Mouse (Mus musculus): ENCODE measurements at regions not wholly inside any gene's neighbourhood (a gene's known extent, or its start where the extent isn't known, plus 50 kb on each side); places are given as distances from the start of the nearest gene placed in this dataset.

- DNase-seq = no peak
Measured at GRCm38 (mm10) chr9:61621939-61622338, 249.8 kb downstream of the Tle3 start.

DNA sequence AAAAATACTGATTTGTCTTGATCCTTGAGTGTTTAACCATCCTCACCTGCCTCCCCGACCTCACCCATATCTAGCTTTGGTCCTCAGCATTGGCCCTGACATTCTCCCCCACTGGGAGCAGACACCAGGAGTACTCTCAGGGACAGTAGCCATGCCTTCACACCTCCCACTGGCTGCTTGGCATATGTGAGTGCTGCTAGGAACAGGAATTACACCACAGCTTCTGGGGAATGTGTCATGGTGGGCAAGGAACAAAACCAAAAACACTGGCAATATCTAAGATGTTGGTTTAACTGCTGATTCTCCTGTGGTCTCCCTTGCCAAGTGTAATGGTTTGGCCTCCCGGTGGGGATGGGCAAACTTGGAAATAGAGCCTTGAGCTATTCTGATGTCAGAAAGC, 248.6 kb downstream of the Tle3 start:
- DNase-seq = no peak

GRCm38 (mm10) chr9:61620105-61620504, 247.9 kb downstream of the Tle3 start:
- no peak for DNase-seq

- DNase-seq = no peak
Measured at GRCm38 (mm10) chr9:61618510-61619249, 246.5 kb downstream of the Tle3 start.

- no peak for DNase-seq
Measured at GRCm38 (mm10) chr9:61617979-61618378, 245.8 kb downstream of the Tle3 start.

GRCm38 (mm10) chr9:61615556-61615955, 243.4 kb downstream of the Tle3 start:
- peak; percentile 22 for DNase-seq

DNA sequence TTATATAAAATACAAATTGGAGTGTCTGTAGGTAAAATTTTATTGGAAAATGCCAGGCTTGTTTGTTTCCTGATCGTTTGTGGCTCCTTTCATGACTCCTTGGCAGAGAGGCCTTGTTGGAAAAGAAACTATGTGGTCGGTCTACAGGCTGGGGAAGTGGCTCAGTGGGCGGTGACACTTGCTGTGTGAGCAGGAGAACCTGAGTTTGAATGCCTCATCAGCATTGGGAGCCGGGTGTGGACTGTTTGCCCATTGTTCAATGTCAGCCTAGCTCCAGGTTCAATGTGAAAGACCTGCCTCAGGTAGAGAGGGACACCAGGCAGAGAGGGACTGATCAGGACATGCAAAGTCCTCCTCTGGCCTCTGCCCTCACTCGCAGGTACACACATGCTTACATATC, 235.4 kb downstream of the Tle3 start:
- DNase-seq = no peak

DNA sequence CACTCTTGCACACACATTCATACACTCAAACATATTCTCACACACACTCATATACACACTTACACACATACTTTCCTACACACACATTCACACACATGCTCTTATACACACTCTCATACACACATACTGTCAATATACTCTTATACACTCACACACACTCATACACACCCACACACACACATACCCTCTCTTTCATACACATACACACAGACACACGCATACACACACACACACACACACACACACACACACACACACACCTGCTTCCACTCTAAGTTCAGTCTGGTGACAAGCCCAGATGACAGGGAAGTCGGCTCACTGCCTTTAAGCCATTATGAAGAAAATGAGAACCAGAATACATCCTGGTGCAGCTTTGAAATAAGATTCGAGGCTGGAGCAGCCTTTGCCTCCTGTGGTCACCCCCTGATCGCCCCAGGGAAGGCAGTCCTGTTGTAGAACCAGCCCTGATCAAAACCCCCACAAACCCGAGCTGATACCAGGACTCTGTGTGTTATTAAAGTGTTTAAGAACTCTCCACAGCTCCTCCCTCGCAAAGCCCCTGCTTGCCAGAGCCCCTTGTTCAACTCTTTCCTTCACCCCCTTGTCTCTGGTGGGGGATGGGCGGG, 230.3 kb downstream of the Tle3 start:
- no peak for DNase-seq

DNA sequence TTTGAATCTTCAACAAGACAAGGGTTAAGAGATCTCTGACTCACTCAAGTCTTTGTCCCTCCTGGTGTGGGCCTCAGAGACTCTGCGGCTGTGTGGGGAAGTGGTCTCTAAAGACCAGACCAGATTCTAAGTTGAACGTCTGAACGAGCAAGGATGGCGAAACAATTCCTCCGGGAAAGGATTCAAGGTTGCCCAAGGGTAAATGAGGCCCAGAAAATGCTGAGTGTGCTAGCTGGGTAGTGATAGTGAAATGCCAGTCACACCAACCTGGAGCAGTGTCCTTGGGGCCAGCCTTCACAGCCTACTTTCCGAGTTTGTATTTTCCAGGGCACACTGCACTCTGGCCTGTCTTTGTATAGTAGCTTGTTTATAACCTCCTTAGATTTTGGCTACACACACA, 229.7 kb downstream of the Tle3 start:
- DNase-seq = no peak

DNA sequence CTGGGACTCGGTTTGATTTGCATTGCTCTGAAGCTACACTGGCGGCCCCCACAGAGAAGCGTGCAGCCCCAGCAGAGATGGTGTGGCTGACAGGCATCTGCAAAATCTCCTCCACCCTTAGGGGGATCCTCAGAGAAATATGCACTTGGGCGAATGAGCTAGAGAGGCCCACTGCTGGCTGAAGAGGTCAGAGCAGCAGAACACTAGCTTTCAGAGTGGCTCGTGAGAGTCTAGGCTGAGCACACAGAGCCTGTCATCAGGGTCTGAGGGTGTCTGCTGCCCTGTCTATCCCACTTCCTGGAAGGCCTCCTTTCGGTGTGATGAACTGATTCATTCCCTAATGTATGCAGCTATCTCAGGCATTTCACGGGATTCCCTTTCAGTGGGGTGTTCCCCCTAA, 225.1 kb downstream of the Tle3 start:
- DNase-seq = no peak

DNA sequence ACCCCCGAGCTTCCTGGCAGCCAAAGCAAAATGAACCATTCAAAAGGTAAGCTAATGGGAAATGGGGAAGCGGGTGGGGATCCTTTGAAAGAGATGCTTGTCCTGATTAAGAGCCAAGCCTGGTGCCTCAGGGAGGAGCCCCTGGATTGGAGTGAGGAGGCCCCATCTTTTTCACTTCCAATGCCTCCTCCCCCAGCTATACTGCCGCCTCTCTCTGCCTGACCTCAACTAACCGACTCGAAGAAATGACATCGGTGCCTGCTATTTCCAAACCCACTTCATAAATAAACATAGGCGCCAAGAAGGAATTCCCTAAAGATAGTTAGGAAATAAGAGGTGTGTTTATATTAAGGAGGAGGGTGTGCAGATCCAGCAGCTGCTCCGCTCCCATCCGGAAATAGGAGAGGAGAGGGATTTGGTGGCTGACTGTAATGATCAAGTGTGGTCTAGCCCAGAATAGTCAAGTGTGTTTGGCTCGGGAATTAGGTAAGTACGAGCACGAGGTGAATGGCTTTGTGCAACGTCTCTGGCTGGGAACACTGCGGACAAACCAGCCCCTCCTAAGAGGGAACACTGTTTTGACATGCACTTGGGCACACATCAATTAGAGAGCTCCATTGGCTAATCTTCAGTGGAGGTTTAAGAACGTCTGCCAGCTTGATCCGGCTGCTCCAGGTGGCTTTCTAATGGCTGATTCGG, 224.4 kb downstream of the Tle3 start:
- DNase-seq = no peak

GRCm38 (mm10) chr9:61595170-61595967, 223.2 kb downstream of the Tle3 start:
- peak; percentile 41 for DNase-seq

GRCm38 (mm10) chr9:61593991-61594390, 221.8 kb downstream of the Tle3 start:
- no peak for DNase-seq

DNA sequence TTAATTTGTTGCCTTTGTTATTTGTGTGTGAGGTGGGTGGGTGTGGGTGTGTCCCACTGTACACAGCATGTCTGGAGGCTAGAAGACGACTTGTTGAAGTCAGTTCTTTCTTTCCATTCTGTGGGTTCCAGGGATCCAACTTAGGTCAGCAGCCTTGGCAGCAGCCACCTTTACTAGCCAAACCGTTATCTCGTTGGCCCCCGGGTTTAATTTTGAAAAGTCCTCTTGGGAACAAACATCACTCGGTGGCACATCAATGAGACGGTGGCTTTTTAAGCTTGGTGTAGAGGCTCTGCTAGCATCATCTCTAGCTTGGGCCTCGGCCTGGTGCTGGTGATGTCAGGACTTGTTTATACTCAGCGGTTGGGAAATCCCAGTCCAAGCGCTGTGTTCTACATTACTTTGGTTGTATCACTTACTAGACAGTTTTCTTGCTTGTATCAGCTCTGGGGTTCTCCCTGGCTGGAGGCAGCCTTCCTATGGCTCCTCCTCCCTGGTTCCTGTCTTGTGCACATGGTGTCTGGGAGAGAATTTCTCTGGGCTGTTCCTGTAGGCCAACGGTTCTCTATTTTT, 217.6 kb downstream of the Tle3 start:
- DNase-seq = no peak

DNA sequence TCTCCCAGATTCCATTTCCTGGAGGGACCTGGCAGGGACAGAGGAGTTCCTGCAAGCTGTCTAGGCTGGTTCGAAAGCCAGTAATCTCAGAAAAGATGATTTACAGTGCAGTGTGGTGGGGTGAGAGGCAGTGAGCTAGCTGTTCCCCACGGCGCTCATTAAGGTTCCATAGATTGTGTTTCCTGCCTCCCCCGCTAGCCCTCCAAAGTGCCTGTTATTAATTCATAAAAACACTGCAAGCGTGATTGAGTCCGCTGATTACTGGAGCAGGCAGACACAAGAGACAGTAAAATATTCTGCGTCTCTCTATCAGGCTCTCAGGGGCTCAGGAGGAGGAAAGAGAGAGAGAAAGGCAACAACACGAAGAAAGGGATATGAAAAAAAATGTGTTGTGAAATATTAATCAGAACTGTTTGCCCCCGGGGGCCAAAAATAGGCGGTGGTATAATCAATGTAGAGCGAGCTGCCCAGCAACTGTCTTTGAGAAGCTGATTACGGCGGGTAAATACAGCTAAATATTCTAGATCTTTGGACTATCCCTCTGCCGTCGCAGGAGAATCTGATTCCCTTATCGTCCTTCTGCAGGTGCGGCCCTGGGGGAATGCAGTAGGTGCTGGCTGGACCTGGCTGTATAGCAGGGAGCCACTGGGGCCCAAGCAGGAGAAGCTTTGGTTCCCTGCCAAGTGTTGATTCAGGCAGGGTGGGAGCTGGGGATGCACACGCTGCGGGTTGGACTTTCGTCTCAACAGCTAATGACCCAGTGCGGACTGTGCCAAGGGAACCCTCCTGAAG, 211.3 kb downstream of the Tle3 start:
- no peak for DNase-seq

GRCm38 (mm10) chr9:61581046-61581445, 208.9 kb downstream of the Tle3 start:
- no peak for DNase-seq

DNA sequence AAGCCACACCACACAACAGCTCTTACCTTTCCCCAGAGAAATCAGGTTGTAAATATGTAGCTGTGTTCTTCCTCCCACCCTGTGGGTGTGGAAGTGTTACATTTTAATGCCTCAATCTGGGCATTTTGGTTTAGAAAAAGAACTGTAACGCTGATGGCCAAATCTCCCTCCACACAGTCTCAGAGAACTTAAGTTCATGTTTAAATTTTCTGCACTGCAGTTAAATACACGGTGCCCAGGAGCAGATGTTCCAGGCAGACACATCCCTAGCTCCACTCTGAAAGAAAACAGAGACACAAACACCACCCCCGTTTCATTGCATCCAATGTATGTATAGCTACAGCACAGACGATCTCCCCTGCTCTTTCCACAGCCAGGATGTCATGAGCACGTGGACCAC, 206.1 kb downstream of the Tle3 start:
- DNase-seq = no peak

- peak; percentile 20 for DNase-seq
Measured at GRCm38 (mm10) chr9:61573634-61574359, 201.6 kb downstream of the Tle3 start.

GRCm38 (mm10) chr9:61563017-61563416, 190.9 kb downstream of the Tle3 start:
- no peak for DNase-seq

GRCm38 (mm10) chr9:61561551-61561950, 189.4 kb downstream of the Tle3 start:
- no peak for DNase-seq

GRCm38 (mm10) chr9:61558621-61559020, 186.5 kb downstream of the Tle3 start:
- DNase-seq = peak; percentile 30

All from cerebellum, adult 9-10 months (tissue).